Mouse (Mus musculus) left cerebral cortex, adult 18-20 months (tissue): ENCODE results near the gene Ankrd1. TPM values are rescaled to one million over a fixed set of nuclear protein-coding genes. Genes with fewer than 3 reads are reported as not detected.

Source experiments
- DNase-seq, 2 experiments: peaks; one replicate each; pipeline ENCODE4 v3.0.0; 2021 to 2022; ENCODE audit warnings: low spot score in 2 of 2, mixed read lengths in 1 of 2
- total RNA-seq, 2 experiments: library from RNA; stranded (reverse); gene quantifications; 2 replicates each; pipeline ENCODE4 v1.2.3; 2021

Gene Ankrd1
- total RNA-seq, 2 experiments from 2014 or later: not detected

DNA sequence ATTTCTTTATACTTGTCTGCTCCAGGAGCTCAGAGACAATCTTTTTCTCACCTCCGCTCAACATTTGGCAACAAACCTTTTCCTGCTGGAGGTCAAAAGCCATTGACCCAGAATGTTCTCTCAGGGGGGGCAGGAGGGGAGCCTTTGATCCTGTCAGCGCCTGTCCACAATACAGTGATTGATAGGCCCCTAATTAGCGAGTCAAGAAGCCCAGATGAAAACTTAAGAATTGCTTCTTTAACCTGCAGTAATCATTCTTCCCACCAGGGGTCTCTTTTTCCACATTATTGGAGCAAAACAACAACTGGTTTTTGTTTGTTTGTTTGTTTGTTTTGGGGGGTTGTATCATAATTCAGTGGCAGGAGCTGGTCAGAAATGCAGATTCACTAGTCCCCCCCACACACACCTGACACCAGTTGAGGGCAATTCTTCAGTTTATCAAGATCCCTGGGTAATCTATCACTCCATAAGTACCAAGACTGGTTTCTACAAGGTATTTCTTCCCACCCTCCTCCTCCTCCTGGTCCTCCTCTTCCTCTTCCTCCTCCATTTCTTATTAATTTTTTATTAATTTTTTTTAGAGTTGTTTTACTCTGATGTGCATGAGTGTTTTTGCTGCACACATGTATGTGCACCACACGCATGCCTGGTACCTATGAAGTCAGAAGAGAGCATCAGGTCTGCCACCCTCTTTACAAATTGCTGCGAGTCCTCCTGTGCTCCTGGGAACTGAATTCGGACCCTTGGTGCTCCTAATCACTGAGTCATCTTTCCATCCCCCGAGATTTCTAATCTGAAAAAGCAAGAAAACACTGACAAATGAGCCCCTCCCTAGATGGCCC lies 8.6 kb downstream of the Ankrd1 start:
- DNase-seq: no peak

DNA sequence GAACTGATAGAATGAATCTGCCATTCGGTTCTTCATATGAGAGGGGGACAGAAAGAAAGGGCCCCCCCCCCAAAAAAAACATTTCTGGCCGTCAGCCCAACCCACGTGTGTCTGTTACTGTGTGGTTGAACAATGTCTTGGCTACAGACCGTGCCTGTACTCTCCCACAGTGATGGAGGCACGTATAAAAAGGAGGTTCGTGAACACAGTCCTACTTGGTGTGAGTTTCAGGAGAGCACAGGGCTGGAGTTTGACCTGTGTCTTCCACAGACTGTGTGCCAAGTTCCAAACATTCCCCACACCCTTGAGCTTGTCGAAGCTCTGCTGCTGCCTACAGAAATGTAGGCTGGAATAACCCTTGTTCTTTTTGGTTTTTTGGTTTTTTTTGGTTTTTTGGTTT lies 9.4 kb downstream of the Ankrd1 start:
- DNase-seq: no peak

DNA sequence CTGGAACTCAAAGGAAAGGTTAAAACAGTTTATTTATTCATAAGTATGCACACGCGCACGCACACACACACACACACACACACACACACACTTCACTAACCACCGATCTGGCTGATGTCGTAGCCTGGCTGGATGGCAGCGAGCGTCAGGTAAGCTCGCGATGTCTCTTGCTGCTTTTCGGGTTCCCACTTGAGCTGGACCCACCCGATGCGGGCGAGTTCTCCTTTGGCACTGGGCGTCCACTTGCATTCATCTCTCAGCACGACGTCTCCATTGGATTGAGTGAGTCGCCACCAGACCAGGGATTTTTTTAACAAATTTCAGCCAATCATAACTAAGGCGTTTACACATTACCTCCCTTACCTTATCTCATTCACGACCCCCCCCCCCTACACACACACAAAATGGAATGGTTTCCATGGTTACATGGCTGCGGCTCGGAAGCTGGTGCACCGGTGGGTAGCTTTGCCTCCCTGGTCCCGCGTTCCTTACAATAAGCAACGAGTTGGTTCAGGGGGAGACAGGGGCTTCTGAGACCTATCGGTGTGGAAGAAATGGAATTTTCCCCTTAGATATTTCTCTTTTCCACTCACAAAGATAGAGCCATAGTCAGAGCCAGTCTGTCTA lies 10.5 kb downstream of the Ankrd1 start:
- DNase-seq: no peak

DNA sequence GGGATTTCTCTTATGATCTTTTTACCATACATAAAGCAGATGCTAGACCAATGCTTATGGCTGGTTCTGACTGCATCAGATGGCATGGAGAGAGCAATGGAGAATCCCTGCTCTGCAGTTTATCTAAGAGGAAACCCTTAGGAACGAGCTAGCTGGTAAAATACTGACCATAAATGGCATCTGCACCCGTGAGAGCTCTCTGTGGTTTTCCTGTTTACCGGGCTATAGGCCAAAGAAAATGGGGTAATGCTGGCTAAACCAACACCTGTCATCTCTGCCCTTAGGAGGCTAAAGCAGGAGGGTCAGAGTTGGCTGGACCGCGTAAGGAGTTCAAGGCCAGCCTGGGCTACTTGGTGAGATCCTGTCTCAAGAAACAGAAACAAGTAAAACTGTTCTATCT lies 16.0 kb downstream of the Ankrd1 start:
- DNase-seq: no peak

DNA sequence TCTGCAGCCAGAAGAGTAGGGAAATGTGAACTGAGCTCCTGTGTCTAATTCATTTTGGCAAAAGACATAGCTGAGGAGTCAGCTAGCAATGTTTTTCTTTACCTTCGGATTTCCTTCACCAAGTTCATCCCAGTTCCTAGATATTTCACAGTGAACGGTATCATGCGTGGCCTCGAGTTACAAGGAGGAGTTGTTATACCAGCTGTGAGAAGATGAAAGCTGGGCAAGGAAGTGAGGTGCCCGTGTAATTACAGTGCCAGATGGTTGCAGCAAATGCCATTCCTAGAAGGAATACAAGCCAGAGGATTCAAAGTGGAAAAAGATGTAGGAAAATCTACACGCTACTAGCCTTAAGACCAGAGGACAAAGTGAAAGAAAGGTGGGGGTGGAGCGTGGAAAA lies 21.0 kb downstream of the Ankrd1 start:
- no peak for DNase-seq

DNA sequence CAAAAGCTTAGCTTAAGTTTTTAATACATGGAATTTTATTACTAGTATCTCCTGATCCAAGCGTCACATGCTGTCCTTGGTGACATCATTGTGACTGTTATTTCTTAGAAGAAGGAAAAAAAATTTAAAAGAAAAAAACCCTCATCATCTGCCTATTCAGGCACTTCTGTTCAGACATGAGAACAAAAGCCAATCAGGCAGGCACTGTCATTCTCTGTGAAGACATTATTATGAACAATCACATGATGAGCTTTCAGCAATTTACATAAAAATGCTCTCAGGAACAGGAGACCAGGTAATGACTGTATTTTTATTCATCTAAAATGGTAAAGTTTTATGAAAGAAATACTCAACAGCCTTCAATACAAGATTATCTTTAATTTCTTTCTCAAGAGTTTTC lies 21.6 kb downstream of the Ankrd1 start:
- DNase-seq: no peak

DNA sequence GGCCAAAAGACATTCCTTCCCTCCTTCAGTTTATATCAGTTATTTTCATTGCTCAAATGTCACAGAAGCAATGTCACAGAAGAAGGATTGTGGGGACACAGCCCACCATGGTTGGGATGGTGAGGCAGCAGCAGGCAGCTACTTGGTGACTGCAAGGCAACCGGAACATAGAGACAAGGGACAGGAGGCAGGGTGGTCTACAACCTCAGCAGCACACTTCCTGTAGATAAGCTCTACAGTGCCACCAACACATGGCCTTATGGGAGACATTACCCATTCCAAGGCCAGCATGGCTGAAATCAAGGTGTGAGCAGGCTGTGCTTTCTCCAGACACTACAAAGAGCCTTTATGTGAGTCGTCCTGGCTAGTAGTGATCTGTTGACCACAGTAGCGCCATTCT lies 22.7 kb downstream of the Ankrd1 start:
- DNase-seq: no peak

DNA sequence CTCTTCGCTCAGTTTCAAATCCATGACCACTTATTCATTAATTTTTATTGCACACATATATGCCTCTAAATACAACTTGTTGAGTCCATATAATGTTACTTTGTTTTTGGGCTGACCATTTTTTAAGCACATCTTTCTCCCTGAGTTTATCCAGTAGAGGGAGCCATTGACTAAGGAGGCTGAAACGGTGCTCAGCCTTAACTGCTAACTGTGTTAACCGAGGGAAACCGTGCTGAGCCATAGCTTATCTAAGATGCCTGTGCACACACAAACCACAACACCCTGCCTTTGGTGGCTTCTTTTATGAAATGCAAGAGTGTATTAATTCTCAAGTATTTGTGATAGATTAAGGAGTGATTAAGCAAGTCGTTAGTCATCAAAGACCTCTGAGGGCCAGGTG lies 29.1 kb downstream of the Ankrd1 start:
- DNase-seq: no peak

DNA sequence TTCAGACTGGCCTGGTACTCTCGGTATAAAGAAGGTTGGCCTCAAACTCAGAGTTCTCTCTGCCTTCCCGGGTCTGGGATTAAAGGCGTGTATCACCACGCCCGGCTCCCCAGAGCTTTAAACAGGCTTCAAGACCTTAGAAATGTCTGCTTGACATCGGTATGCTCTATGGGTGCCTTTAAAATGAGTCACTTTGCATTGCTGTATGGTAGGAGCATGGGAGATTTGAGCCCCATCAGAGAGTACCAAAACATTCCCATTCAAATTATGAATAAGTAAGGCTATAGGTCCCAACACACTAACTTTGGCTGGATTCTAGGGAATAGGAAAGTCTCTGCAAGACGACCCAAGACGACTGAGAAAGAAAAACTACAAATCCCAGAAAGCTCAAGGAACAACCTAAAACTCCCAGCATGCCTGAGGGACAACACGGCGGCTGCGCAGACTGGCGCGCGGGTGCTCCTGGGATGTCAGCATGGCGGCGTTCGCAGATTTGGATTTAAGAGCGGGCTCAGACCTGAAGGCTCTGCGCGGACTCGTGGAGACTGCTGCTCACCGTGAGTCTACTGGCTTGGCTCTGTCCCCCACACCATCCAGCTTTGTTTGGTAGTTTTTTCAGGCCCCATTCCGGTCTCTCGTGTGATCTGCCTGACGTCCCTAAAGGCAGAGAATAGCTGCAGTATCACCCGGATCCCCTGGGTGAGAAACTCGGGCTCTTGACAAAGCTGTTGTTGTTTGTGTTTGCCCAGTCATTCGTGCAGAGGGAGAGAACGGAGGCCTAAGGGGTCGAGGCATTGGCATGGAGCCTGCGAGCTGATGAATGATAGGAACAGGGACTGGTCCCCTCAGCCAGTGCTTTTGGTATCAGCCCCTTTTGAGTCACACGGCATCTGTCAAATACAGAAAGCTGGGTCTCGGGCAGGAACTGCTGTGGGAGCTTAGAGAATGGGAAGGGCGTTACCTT lies 36.4 kb downstream of the Ankrd1 start, which contains the start of gene Rpp30:
Gene Rpp30 (plus strand): TSS at position 455 of the 964 bp plus-strand sequence.
- peak; percentile 80 to 87 for DNase-seq

DNA sequence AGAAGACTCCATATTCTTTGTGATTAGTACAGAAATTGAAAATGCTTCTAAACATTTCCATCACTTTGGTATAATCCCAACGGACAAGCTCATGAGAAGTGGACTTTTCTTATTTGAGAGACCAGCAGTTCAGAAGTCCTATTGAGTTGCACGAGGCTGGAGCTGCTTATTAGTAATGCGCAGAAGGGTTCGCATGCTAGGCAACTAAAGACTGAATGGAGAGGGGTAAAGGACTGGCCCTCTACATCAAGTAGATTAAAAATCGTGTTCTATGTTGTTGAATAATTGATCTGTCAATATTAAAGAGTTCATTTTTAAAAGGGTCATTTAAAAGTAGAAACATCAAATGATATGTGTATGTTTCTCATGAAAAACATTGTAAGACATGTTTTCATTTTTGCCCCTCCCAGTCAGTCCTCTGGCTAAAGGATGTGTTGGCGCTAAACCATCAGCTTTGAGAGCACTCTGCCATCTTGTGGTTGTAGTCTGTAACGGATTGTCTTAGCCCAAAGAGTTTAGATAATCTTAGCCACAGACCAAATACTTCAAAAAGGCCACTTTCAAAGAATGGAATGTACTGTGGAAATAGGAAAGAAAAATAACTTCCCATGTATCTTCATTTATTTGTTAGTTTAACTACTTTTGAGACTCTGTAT lies 37.2 kb downstream of the Ankrd1 start:
- peak; percentile 38 to 45 for DNase-seq

DNA sequence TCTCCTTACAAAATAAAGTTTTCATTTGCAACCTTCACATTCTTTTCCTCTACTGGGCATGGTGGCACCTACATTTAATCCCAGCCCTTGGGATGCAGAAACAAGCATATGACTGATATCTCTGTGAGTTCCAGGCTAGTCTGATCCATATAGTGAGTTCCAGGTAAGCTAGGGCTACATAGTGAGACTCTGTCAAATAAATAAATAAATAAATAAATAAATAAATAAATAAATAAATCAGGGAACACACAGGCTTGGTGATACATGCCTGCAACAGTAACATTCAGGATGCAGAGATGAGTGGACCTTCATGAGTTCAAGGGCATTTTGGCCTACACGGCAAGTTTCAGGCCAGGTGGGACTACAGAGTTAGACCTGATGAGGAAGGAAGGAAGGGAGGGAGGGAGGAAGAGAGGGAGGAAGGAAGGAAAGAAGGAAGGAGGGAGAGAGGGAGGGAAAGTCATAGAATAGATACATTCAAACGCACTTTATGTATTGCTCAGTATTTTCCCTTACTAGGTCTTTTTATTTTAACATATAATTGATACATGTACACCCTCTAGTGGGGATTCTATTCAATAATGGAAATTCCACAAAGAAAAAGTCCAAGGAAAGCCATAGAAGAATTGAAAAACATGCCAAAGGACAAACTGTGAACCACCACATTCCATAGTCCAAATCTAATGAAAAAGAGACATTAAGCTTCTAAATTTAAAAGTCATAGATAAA lies 56.9 kb downstream of the Ankrd1 start:
- no peak for DNase-seq

Other genes with a start within 250 kb of the Ankrd1 start
- gene Htr7, start 62.6 kb downstream of the Ankrd1 start, total RNA-seq: 10 to 100 TPM; 11.6 to 14.0 TPM
- gene Rpp30, start 36.4 kb downstream of the Ankrd1 start, total RNA-seq: 10 to 100 TPM; 18.2 to 19.3 TPM
- 10 to 100 TPM; 30.8 to 31.9 TPM for gene Pcgf5, start 228.2 kb upstream of the Ankrd1 start, total RNA-seq